Mouse (Mus musculus) T-helper 17 cell (primary cell): ENCODE data around the gene Dlgap1.

Source experiments
- in situ Hi-C, 2 experiments: fragments of 300-600 bp; cut with MboI, MseI; formaldehyde crosslinking; loops; 1 replicate in 1 of 2; 2 replicates in 1 of 2; pipeline ENCODE4 v1.15.1; 2025; ENCODE audit warnings: high pct_unique_total_duplicates in 2 of 2

Gene Dlgap1

DNA sequence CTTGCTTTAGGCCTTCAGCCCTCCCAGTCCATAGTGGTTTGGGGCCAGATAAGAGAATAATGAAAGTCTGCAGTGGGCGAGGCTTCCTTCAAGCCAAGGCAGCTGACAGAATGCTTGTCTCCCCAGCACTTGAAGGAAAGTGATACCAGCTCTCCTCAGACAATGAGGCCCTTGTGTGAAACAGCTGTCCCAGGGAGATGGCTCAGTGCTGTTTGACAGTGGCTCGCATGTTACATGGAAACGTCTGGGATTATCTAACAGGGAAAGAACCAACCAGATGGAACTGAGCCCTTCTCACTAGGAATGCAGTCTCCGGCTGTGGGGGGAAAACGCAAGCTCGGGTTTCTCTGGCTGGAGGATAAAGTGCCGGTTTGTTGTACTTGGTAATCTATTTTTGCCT is 825.4 kb downstream of the Dlgap1 start:
- in situ Hi-C loops: loop anchor here (10.0 kb wide), 2 partner anchors 359 to 1889 kb away; no protein-coding TSS in a partner anchor

DNA sequence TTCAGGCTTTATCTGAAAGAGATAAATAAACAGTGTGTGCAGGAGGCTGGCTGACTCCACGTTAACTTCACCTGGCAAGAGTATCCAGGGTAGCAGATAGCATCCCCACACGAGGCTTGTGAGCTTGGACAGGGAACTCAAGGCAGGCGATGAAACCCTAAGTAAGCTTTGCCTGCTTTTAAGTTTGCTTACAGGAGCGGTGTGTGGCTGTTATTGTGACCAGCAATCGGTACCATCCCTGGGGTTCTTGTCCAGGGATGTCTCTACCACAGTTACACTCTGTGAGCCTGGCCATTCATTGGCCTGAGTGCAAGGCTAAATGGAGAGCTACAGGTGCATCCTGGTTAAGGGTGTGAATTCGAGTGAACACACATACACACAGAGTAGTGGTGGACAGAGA is 825.8 kb downstream of the Dlgap1 start:
- in situ Hi-C loops: loop anchor here (10.0 kb wide), 2 partner anchors 360 to 1890 kb away; no protein-coding TSS in a partner anchor

DNA sequence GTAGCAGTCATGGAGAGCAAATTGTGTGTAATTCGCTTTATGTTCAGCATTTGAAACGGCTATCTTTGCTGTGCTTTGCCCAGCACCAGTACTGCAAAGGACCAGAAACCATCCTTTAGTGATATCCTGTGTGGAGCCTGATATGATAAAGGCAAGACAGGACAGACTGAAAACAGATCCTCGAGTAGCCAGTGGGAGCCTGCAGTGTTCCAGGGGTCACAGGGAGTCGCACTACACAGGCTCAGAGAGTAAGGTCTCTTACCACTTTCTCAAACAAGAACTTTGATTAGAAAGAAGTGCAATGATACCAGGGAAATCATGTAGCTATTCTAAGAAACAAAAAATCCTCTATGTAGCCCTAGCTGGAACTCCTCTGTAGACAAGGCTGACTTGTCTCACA is 826.3 kb downstream of the Dlgap1 start:
- in situ Hi-C loops: loop anchor here (10.0 kb wide), 2 partner anchors 360 to 1890 kb away; no protein-coding TSS in a partner anchor

DNA sequence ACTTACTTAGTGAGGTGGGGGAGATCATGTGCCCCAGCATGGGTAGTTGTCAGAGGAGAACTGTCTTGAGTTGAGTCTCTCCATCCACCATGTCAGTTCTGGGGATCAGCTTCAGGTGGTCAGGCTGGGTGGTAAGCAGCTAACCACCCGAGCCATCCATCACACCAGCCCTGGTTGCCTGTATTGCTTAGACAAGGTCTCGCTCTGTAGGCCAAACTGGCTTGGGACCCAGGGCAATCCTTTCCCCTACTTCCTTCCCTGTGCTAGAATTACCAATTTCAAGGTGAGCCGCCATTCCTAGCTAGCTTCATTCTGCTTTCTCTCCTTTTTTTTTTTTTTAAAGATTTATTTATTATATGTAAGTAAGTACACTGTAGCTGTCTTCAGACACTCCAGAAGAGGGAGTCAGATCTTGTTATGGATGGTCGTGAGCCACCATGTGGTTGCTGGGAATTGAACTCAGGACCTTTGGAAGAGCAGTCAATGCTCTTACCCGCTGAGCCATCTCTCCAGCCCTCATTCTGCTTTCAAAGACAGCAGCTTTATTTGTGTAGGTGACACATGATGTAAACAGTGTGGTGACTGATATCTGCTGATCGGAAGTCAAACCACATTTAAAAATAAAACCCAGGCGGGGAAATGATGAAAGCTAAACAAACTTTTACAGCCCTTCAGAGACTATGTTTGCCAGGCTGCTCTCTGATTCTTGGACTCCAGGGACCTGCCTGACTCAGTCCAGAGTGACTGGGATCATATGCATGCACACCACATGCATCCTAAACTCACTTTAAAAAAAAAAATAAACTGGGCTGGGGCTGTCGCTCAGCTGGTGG is 828.3 kb downstream of the Dlgap1 start:
- in situ Hi-C loops: loop anchor here (10.0 kb wide), 2 partner anchors 362 to 1892 kb away; no protein-coding TSS in a partner anchor

DNA sequence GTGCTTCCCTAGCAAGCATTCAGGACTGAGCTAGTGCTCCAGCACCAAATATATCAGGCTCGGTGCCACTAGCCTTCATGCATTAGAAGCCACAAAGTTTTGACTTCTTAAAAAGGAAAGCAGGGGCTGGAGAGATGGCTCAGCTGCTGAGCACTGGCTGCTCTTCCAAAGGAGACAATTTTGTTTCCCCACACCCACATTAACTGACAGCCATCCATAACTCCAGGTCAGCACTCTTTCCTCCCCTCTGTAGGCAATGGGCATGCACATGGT is 828.8 kb downstream of the Dlgap1 start:
- in situ Hi-C loops: loop anchor here (10.0 kb wide), 2 partner anchors 363 to 1893 kb away; no protein-coding TSS in a partner anchor

DNA sequence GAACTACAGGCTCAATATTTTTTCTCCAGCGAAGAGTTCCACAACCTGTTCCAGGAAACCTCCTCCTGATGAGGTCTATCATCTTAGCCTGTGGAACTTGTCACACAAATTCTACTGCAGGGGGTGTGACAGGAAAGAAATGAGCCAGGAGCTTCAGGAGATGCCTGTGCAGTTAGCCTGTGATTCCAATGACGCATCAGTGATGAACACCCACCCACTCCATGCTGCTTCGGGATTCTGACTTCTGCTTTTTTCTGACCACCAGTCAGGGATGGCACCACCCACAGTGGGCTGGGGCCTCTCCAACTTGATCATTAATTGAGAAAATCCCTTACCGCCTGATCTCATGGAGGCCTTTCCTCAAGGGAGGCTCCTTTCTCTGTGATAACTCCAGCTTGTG is 830.4 kb downstream of the Dlgap1 start:
- in situ Hi-C loops: loop anchor here (10.0 kb wide), 2 partner anchors 364 to 1894 kb away; no protein-coding TSS in a partner anchor

DNA sequence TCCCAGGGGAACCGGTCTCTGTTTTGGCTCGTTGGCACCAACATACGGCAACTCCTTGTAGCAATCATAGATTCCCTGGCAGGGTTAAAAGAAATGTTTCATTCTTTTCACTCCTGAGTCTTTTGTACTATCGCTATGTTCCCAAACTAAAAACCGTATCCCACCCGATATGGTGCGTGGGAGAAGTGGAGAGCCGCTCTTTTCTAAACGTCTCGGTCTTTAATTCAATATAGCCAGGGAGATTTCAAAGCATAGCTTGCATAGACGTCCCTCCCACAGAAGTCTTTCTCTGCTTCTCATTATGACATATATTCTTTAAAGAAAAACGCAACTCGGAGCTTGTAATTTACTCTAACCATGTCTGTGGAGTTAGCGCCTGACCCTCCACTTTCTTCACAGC is 833.1 kb downstream of the Dlgap1 start:
- in situ Hi-C loops: no loop called here

DNA sequence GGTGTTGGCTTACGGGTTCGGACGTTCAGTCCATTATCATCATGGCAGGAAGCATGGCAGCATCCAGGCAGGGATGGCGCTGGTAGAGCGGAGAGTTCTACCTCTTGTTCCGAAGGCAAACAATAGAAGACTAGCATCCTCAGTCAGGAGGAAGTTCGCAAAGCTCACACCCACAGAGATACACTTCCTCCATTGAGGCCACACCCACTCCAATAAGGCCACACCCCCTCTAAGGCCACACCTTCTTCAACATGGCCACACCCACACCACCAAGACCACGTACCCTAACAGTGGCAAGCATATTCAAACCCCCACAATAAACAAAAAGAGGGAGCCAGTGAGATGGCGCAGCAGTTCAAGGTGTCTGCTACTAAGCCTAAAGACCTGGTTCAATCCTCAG is 837.0 kb downstream of the Dlgap1 start:
- in situ Hi-C loops: no loop called here

DNA sequence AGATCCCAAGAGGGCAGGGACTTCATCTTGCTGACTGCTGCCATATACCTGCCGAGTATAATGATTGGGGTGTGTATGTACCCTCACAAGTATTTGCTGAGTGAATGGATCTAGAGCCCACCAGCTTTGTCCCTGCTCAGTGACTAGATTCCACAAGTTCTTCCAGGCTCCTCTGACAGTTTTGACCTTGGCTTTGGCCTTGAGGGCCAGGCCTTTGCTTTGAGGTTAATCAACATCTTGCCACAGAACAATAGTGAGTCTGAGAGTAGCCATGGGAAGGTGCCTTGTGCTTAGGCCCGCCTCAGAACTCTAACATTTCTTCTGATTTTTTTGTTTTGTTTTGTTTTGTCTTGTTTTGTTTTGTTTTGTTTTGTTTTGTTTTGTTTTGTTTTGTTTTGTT is 837.7 kb downstream of the Dlgap1 start:
- in situ Hi-C loops: no loop called here

DNA sequence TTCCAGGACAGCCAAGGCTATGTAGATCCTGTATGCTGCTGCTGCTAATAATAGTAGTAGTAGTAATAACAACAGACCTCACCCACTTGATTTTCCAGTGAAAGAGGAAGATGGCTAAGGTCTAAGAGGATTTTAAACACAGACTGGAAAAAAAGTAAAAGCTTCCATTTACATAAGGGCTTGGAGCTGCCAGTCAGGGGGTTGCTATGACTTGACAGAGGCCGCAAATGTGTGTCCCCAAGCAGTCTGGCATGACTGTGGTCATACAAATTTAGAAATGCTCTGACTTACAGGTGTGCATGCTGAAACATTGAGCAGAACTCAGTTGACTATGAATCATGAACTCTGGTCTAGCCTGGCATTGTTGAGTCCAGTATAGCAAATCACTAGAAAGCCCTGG is 839.0 kb downstream of the Dlgap1 start:
- in situ Hi-C loops: no loop called here

DNA sequence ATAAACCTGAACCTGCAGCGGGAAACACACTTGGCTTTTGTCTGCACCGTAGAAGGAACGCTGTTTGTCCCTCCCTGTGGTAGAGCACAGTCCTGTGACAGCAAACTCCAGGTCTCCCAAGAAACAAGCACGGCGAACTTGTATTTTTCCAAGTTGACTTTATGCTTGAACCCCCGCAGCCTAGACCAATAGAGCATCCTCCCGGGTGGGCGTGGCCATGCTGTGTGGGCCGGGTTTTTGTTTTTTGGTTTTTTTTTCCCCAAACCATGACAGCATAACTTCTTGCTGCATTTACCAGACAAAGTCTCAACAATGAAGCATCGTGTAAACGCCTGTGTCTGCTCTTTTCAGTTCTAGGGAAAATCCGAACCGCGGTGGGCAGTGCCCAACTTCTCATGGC is 840.0 kb downstream of the Dlgap1 start:
- in situ Hi-C loops: no loop called here

DNA sequence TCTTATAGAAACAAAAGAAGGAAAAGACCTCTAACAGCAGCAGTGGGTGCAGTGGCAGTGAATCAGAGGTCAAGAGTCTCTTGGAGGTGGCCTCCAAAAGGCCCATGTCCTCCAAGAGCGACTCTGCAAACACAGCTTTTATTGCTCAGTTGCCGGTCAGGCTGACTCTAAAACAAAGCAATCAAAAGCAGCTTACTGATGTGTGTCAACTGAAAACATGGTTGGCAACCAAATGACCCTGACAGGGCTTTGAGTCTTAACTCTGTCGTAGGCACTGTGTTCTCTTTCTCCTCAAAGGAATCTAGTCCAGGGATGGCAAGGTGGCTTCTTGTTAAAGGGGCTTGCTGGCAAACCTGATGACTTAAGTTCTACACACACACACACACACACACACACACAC is 840.9 kb downstream of the Dlgap1 start:
- in situ Hi-C loops: no loop called here

DNA sequence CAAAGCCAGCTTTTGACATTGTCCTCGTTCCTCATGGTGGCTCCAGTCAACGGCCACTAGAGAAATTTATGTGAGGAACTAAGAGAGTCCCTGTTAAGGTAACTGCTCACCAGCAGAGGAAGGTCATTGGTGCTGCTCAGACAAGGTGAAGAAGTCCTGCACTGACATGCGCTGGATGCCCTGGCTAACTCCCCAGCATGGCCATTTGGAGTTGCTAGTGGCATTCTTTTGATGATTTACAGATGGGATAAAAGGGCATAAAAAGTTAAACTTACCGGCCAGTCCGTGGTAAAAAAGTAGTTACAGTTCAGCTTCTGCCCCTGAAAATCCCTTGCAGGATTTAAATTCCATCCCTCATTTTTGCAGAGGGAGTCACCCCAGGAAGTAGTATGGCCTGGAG is 841.9 kb downstream of the Dlgap1 start:
- in situ Hi-C loops: no loop called here

DNA sequence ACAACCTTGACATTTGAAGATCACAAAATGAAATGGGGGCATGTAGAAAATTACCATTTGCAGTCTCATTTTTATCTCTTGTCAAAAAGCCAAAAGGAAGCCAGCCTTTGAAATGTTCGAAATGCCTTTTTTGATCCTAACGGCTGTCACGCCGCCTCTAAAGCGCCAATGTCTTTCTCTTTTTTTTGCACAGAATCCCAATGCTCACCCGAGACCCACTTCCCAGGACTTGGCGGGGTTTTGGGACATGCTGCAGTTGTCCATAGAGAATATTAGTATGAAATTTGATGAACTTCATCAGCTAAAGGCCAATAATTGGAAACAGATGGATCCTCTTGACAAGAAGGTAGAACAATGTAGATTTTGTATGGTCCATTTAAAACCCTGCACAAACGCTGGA is 846.1 kb downstream of the Dlgap1 start:
- in situ Hi-C loops: no loop called here

DNA sequence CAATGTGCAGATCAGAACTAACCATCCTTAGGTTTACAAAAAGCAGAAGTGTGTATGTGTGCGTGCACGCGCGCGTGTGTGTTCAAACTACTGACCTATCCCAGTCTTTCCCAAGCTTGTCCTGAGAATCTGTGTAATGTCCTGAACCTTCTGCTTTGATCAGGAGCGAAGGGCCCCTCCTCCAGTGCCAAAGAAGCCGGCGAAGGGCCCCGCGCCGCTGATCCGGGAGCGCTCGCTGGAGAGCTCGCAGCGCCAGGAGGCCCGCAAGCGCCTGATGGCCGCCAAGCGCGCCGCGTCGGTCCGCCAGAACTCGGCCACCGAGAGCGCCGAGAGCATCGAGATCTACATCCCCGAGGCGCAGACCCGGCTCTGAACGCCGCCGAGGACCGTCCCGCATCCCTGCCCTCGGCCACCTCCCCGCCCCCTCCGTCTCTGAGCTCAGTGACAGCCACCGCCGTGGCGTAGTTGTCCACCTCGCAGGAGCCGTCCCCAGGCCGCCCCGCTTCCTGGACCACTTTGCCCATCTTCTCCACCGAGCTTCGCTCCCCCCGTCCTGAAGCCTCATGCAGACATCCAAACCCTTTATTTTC is 849.1 kb downstream of the Dlgap1 start:
- in situ Hi-C loops: no loop called here

DNA sequence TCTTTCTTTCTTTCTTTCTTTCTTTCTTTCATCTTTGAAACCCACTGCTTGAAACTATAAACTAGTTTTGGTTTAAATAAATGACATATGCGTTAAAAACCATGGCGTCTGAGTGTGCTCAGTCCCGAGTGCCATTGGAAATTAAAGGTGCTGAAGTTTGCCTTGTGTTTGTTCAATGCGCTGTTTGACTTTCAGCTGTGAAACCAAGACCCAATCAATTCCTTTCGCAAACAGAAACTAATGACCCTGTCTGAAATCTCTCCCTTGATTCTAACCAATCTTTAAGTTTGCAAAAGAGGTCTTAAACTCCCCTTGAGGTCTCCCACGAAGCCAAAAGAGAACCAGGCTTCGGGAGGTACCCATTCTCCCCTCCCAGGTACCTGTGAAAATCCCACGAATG is 854.2 kb downstream of the Dlgap1 start:
- in situ Hi-C loops: no loop called here

DNA sequence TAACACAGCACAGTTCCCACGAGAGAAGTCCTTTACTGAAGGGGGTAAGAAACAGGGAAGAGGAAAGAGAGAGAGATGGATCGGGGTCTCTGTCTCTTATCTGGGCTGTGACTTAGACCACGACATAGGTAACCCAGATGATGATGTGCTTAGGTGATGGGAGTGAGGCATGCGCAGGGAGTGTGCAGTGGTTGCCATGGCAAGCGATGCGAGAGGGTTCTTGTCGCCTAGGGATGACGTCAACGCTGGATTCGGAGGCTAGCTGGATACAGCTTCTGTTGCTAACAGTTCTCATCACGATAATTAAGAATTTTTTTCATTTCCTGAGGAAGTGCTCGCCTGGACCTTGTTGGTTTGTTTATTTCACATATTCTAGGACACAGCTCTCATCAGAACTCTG is 857.4 kb downstream of the Dlgap1 start:
- in situ Hi-C loops: loop anchor here in 1 of 2 experiments (25.0 kb wide), 1 partner anchor 2011 kb away; the partner anchor contains the start of gene Ypel5

DNA sequence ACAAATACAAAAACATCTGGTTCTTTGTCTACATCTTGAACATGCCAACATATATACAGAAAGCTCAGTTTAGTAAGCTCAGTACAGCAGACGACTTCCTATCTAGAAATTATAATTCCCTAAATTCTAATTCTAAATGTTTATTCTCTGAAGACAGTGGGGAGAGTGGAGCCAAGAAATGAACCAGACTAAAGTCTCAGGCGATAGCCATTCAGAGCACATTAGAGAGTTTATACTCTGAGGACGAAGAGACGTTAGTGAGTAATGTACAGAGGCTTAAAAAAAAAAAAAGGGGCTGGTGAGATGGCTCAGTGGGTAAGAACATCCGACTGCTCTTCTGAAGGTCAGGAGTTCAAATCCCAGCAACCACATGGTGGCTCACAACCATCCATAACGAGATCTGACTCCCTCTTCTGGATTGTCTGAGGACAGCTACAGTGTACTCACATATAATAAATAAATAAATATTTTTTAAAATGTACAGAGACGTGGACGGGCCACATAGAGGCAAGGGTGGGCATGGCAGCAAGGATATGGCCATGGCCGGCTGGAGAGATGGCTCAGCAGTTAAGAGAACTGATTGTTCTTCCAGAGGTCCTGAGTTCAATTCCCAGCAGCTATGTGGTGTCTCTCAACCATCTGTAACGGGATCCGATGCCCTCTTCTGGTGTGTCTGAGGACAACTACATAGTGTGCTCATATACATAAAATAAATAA is 858.7 kb downstream of the Dlgap1 start:
- in situ Hi-C loops: loop anchor here in 1 of 2 experiments (25.0 kb wide), 1 partner anchor 2010 kb away; the partner anchor contains the start of gene Ypel5

DNA sequence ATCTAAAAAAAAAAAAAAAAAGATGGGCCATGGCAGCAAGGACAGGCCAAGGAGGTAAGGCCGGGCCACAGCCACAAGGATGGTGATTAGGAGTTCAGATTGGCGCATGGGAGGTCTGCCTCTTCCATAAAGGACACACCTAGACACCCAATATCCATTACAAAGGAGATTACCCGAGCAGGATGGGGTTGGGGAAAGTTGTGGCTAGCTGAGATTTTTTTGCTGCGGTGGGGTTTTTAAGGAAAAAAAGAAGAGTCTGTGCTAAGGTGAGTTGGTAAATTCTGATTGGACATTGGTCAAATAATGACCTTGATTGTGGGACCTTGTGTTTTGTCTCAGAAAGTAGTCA is 859.3 kb downstream of the Dlgap1 start:
- in situ Hi-C loops: loop anchor here in 1 of 2 experiments (25.0 kb wide), 1 partner anchor 2009 kb away; the partner anchor contains the start of gene Ypel5

DNA sequence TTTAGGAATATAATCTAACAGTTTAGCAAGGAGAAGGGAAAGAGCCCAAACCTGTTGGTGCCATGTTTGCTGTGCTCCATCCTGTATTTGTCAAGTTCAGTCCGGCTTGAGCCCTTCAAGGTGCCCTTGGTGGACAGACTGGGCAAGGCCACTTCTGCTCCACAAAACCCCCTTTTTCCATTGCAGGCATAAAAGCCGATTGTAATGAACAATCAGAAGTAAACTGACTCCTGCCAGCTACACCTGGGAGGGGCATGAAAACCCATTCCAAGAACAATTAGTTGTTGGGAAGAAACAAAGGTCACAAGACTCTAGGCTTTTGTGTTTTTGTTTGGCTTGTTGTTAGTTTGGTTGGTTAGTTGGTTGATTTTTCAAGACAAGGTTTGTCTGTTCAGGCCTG is 859.7 kb downstream of the Dlgap1 start:
- in situ Hi-C loops: loop anchor here in 1 of 2 experiments (25.0 kb wide), 1 partner anchor 2009 kb away; the partner anchor contains the start of gene Ypel5

DNA sequence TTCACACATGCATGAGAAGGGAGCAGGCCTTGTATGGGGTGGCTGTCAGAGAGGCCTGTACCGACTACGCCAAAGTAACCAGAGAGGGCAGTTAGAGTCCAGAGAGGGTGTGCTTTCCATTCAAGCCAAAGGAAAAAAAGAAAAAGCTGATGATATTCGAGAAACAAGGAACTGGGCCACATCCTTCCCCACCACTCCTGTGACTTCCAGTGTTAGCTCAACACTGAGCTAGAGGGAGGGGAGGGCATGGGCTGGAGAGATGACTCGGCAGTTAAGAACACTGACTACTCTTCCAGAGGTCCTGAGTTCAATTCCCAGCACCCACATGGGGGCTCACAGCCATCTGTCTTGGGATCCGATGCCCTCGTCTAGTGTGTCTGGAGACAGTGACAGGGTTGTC is 860.3 kb downstream of the Dlgap1 start:
- in situ Hi-C loops: loop anchor here in 1 of 2 experiments (25.0 kb wide), 1 partner anchor 2008 kb away; the partner anchor contains the start of gene Ypel5
